Mouse (Mus musculus) macrophage (primary cell): Measurements from ENCODE around the gene Orc3. TPM values are rescaled to one million over a fixed set of nuclear protein-coding genes. Genes with fewer than 3 reads are reported as not detected.

ENCODE experiments used
- H3K27ac ChIP-seq: fragments of 350-480 bp; formaldehyde crosslinking; 2 replicates; pipeline ENCODE4 v1.9.0; 2021
- H3K36me3 ChIP-seq: fragments of 350-480 bp; formaldehyde crosslinking; 2 replicates; pipeline ENCODE4 v1.9.0; 2021; ENCODE audit errors: inconsistent target
- H3K4me3 ChIP-seq: fragments of 350-480 bp; formaldehyde crosslinking; 2 replicates; pipeline ENCODE4 v1.9.0; 2021; ENCODE audit errors: inconsistent target
- H3K79me2 ChIP-seq: fragments of 350-480 bp; formaldehyde crosslinking; 2 replicates; pipeline ENCODE4 v1.9.0; 2021; ENCODE audit errors: inconsistent target
- WGBS: methylation state at CpG from one replicate; pipeline ENCODE4 v1.1.7; 2026; ENCODE audit warnings: inconsistent platforms; ENCODE audit not compliant: missing documents; 5-methylcytosine and 5-hydroxymethylcytosine counted together
- polyA plus RNA-seq: library from polyadenylated mRNA; stranded (reverse); fragments of 250-400 nt; gene quantifications from 3 replicates; pipeline ENCODE4 v1.2.4, GENCODE M21; 2018; ENCODE audit warnings: inconsistent platforms
- total RNA-seq, 78 experiments: library from RNA; depleted of rRNA; stranded (reverse); fragments of 250-400 nt; gene quantifications; 1 replicate in 9 of 78; 2 replicates in 24 of 78; 3 replicates in 43 of 78; 4 replicates in 2 of 78; pipeline ENCODE4 v1.2.4; 2018; ENCODE audit warnings: inconsistent platforms in 56 of 78

The Orc3 gene
- 100 to 1,000 TPM in 18 of 26 experiments, 10 to 100 TPM in 8; 50.7 to 220 (median 160) TPM for total RNA-seq (2018; cell fraction: chromatin; rRNA removed)
- 10 to 100 TPM; 17.1 to 34.6 (median 25.3) TPM for total RNA-seq (2018; cell fraction: cytosol; rRNA removed)
- 100 to 1,000 TPM in 11 of 26 experiments, 10 to 100 TPM in 15; 34.8 to 169 (median 91.9) TPM for total RNA-seq (2018; cell fraction: nucleus; rRNA removed)
- polyA plus RNA-seq = 30.9 to 39.7 TPM (median 32.8 TPM) in 3 replicates

GRCm38 (mm10) chr4:34614630-34615094, at the start of gene Orc3, which contains the start of gene Rars2:
Gene Orc3, minus strand, starts transcription at chr4:34614944.
Gene Rars2, plus strand, starts transcription at chr4:34614957.
- peaks cover 6% of the 10 kb centered on the region; the same call in 1 of the 2 replicates for H3K36me3 ChIP-seq
- peak within 1 kb of the TSS; percentile 69 for H3K27ac ChIP-seq
- H3K79me2 ChIP-seq = peaks cover 65% of the 10 kb centered on the region
- WGBS = under 1% methylated on average over 35 of the region's 42 CpGs
- H3K4me3 ChIP-seq = peak within 1 kb of the TSS; percentile 79

GRCm38 (mm10) chr4:34661927-34662326, 47.2 kb upstream of the Orc3 start:
- no peaks in the 10 kb centered on the region for H3K79me2 ChIP-seq
- H3K4me3 ChIP-seq = no peak overlapping the region
- peaks cover 55% of the 10 kb centered on the region for H3K36me3 ChIP-seq
- no peak overlapping the region for H3K27ac ChIP-seq
- WGBS = 93% methylated on average over 6 of the region's 6 CpGs

GRCm38 (mm10) chr4:34661514-34661913, 46.8 kb upstream of the Orc3 start:
- no peaks in the 10 kb centered on the region for H3K79me2 ChIP-seq
- H3K27ac ChIP-seq = no peak overlapping the region
- H3K4me3 ChIP-seq = no peak overlapping the region
- WGBS = 100% methylated on average over 2 of the region's 2 CpGs
- peaks cover 57% of the 10 kb centered on the region for H3K36me3 ChIP-seq

- Histone ChIP-seq H3K4me3 (no peak overlapping the region), H3K36me3 (peaks cover 60% of the 10 kb centered on the region), H3K27ac (no peak overlapping the region), H3K79me2 (no peaks in the 10 kb centered on the region)
- WGBS = 91% methylated on average over 2 of the region's 2 CpGs
Measured at GRCm38 (mm10) chr4:34659012-34659411, 44.3 kb upstream of the Orc3 start.

GRCm38 (mm10) chr4:34656101-34656500, 41.4 kb upstream of the Orc3 start:
- no peak overlapping the region for H3K27ac ChIP-seq
- no peak overlapping the region for H3K4me3 ChIP-seq
- 94% methylated on average over 6 of the region's 10 CpGs for WGBS
- H3K79me2 ChIP-seq = no peaks in the 10 kb centered on the region
- peaks cover 69% of the 10 kb centered on the region for H3K36me3 ChIP-seq

GRCm38 (mm10) chr4:34653179-34653578, 38.4 kb upstream of the Orc3 start:
- H3K4me3 ChIP-seq = no peak overlapping the region
- no peaks in the 10 kb centered on the region for H3K79me2 ChIP-seq
- H3K27ac ChIP-seq = no peak overlapping the region
- 87% methylated on average over 7 of the region's 7 CpGs for WGBS
- peaks cover 56% of the 10 kb centered on the region for H3K36me3 ChIP-seq

- peaks cover 31% of the 10 kb centered on the region for H3K36me3 ChIP-seq
- no peaks in the 10 kb centered on the region for H3K79me2 ChIP-seq
- H3K4me3 ChIP-seq = no peak overlapping the region
- no peak overlapping the region for H3K27ac ChIP-seq
Measured at GRCm38 (mm10) chr4:34644779-34645178, 30.0 kb upstream of the Orc3 start.

GRCm38 (mm10) chr4:34640731-34641130, 26.0 kb upstream of the Orc3 start:
- Histone ChIP-seq H3K36me3 (peaks cover 20% of the 10 kb centered on the region), H3K4me3 (no peak overlapping the region), H3K27ac (no peak overlapping the region), H3K79me2 (no peaks in the 10 kb centered on the region)
- 97% methylated on average over 3 of the region's 3 CpGs for WGBS

GRCm38 (mm10) chr4:34639745-34640364, 25.1 kb upstream of the Orc3 start:
- H3K79me2 ChIP-seq = no peaks in the 10 kb centered on the region
- WGBS = 97% methylated on average over 5 of the region's 5 CpGs
- no peak overlapping the region for H3K27ac ChIP-seq
- no peak overlapping the region for H3K4me3 ChIP-seq
- H3K36me3 ChIP-seq = peaks cover 18% of the 10 kb centered on the region

GRCm38 (mm10) chr4:34637851-34638250, 23.1 kb upstream of the Orc3 start:
- Histone ChIP-seq H3K4me3 (no peak overlapping the region), H3K36me3 (peaks cover 24% of the 10 kb centered on the region)
- 92% methylated on average over 4 of the region's 4 CpGs for WGBS

GRCm38 (mm10) chr4:34637386-34637785, 22.6 kb upstream of the Orc3 start:
- Histone ChIP-seq H3K79me2 (no peaks in the 10 kb centered on the region), H3K4me3 (no peak overlapping the region), H3K27ac (no peak overlapping the region), H3K36me3 (peaks cover 28% of the 10 kb centered on the region)
- WGBS = 90% methylated on average over 7 of the region's 7 CpGs

More at GRCm38 (mm10) chr4:34637851-34638250, 23.1 kb upstream of the Orc3 start:
- Histone ChIP-seq H3K27ac (no peak overlapping the region), H3K79me2 (no peaks in the 10 kb centered on the region)

- 94% methylated on average over 5 of the region's 5 CpGs for WGBS
- Histone ChIP-seq H3K79me2 (no peaks in the 10 kb centered on the region), H3K4me3 (no peak overlapping the region), H3K36me3 (peaks cover 39% of the 10 kb centered on the region), H3K27ac (no peak overlapping the region)
Measured at GRCm38 (mm10) chr4:34636036-34636435, 21.3 kb upstream of the Orc3 start.

- 96% methylated on average over 7 of the region's 7 CpGs for WGBS
- Histone ChIP-seq H3K4me3 (no peak overlapping the region), H3K36me3 (peaks cover 32% of the 10 kb centered on the region), H3K79me2 (no peaks in the 10 kb centered on the region), H3K27ac (no peak overlapping the region)
Measured at GRCm38 (mm10) chr4:34634129-34634528, 19.4 kb upstream of the Orc3 start.

- H3K79me2 ChIP-seq = no peaks in the 10 kb centered on the region
- no peak overlapping the region for H3K27ac ChIP-seq
- WGBS = 100% methylated on average over 1 of the region's 1 CpGs
- H3K4me3 ChIP-seq = no peak overlapping the region
- peaks cover 54% of the 10 kb centered on the region for H3K36me3 ChIP-seq
Measured at GRCm38 (mm10) chr4:34629956-34630355, 15.2 kb upstream of the Orc3 start.

GRCm38 (mm10) chr4:34626401-34626800, 11.7 kb upstream of the Orc3 start:
- no peak overlapping the region for H3K4me3 ChIP-seq
- H3K27ac ChIP-seq = no peak overlapping the region
- 96% methylated on average over 6 of the region's 6 CpGs for WGBS
- H3K36me3 ChIP-seq = peaks cover 52% of the 10 kb centered on the region
- H3K79me2 ChIP-seq = no peaks in the 10 kb centered on the region
